Mouse (Mus musculus) heart, embryonic 11.5 days (tissue): ENCODE measurements at regions not wholly inside any gene's neighbourhood (a gene's known extent, or its start where the extent isn't known, plus 50 kb on each side); places are given as distances from the start of the nearest gene placed in this dataset.

Experiments
- ATAC-seq: fragments of 200-750 bp; cut with Nextera tagmentation; replicated peaks from 2 replicates; pipeline ENCODE4 v1.8.0; 2017; ENCODE audit warnings: moderate library complexity; ENCODE audit not compliant: insufficient number of reproducible peaks, low FRiP score, low TSS enrichment
- H3K27ac ChIP-seq: fragments of 300-500 bp; sonication (generic); 2 replicates; pipeline ENCODE4 v1.5.1; 2014; ENCODE audit warnings: mild to moderate bottlenecking, low read depth, low read length
- H3K27me3 ChIP-seq: fragments of 300-500 bp; sonication (generic); 2 replicates; pipeline ENCODE4 v1.6.1; 2014; ENCODE audit warnings: mild to moderate bottlenecking, low read length, mixed read lengths; ENCODE audit not compliant: control insufficient read depth, insufficient read depth
- H3K36me3 ChIP-seq: fragments of 300-500 bp; sonication (generic); 2 replicates; pipeline ENCODE4 v1.6.1; 2014; ENCODE audit warnings: mild to moderate bottlenecking, low read length, moderate library complexity, mixed read lengths; ENCODE audit not compliant: control insufficient read depth, insufficient read depth
- H3K4me1 ChIP-seq: fragments of 300-500 bp; sonication (generic); 2 replicates; pipeline ENCODE4 v1.6.1; 2014; ENCODE audit warnings: low read length; ENCODE audit not compliant: control insufficient read depth, insufficient read depth
- H3K4me2 ChIP-seq: fragments of 300-500 bp; sonication (generic); 2 replicates; pipeline ENCODE4 v1.6.1; 2014; ENCODE audit warnings: mild to moderate bottlenecking, moderate library complexity
- H3K4me3 ChIP-seq: fragments of 300-500 bp; sonication (generic); 2 replicates; pipeline ENCODE4 v1.5.1; 2014; ENCODE audit warnings: low read depth, low read length
- H3K9ac ChIP-seq: fragments of 300-500 bp; sonication (generic); 2 replicates; pipeline ENCODE4 v1.6.1; 2014; ENCODE audit warnings: mild to moderate bottlenecking, low read depth, low read length, moderate library complexity
- H3K9me3 ChIP-seq: fragments of 300-500 bp; sonication (generic); replicated peaks from 2 replicates; pipeline ENCODE4 v1.6.1; 2016; ENCODE audit warnings: low read length; ENCODE audit not compliant: control insufficient read depth
- whole genome bisulfite sequencing: fragments of 180-500 bp; shearing (Covaris S2); extraction: QIAGEN DNeasy Blood & Tissue Kit; methylation state at CpG from one replicate; pipeline ENCODE4 v1.1.7; 2014; ENCODE audit not compliant: insufficient replicate concordance; 5-methylcytosine and 5-hydroxymethylcytosine counted together

- Histone ChIP-seq H3K9me3 (no peaks in the 10 kb centered on the region), H3K9ac (no peak overlapping the region), H3K4me2 (no peak overlapping the region), H3K27ac (no peak overlapping the region), H3K4me1 (no peaks in the 10 kb centered on the region), H3K4me3 (no peak overlapping the region), H3K36me3 (no peaks in the 10 kb centered on the region), H3K27me3 (no peaks in the 10 kb centered on the region)
- WGBS: 65% methylated on average over 2 of the region's 2 CpGs
- ATAC-seq: no peak
Observed at GRCm38 (mm10) chr1:129002286-129002685, 270.8 kb upstream of the Thsd7b start.

- no peak for ATAC-seq
- no peak overlapping the region for H3K4me3 ChIP-seq
- H3K27ac ChIP-seq: no peak overlapping the region
- no peaks in the 10 kb centered on the region for H3K9me3 ChIP-seq
- H3K4me2 ChIP-seq: no peak overlapping the region
- H3K27me3 ChIP-seq: no peaks in the 10 kb centered on the region
- no peaks in the 10 kb centered on the region for H3K36me3 ChIP-seq
- H3K4me1 ChIP-seq: no peaks in the 10 kb centered on the region
- H3K9ac ChIP-seq: no peak overlapping the region
Observed at GRCm38 (mm10) chr1:129001766-129002165, 271.3 kb upstream of the Thsd7b start.

DNA sequence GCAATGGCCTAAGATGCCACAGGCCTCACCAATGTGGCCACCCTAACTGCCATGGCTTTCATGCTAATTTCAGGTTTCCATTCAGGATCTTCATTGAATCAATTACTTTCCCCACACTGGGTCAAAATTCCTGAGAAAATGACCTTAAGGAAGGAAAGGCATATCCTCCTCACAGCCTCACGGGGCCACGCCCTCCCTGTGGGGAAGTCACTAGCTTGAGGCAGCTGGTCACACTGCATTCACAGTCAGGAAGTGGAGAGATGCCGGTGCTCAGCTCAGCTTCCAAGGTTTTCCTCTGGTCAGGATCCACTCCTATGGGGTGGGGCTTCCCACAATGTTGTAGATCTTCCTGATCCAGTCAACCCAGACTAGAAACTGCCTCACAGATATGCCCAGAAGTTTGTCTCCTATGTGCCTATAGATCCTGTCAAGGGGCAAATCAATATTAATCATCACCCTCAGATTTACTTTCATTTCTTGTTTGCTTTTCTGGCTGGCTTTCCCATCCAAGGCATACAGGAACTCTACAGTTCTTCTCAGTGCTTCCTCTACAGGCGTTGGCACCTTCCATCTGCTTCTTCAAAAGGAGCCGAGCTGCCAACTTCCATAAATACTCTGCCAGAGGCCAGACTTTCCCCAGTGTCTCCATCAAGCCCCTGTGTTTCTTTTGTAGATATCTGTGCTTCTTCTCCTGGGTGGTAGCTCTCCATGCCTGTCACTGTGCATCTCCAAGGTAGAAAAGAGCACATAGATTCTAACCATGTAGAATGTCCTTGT lies 273.2 kb upstream of the Thsd7b start:
- no peak overlapping the region for H3K27ac ChIP-seq
- H3K4me3 ChIP-seq: no peak overlapping the region
- 61% methylated on average over 5 of the region's 5 CpGs for WGBS
- no peaks in the 10 kb centered on the region for H3K27me3 ChIP-seq
- H3K4me2 ChIP-seq: no peak overlapping the region
- ATAC-seq: no peak
- no peak overlapping the region for H3K9ac ChIP-seq
- H3K9me3 ChIP-seq: no peaks in the 10 kb centered on the region
- H3K4me1 ChIP-seq: no peaks in the 10 kb centered on the region
- no peaks in the 10 kb centered on the region for H3K36me3 ChIP-seq

DNA sequence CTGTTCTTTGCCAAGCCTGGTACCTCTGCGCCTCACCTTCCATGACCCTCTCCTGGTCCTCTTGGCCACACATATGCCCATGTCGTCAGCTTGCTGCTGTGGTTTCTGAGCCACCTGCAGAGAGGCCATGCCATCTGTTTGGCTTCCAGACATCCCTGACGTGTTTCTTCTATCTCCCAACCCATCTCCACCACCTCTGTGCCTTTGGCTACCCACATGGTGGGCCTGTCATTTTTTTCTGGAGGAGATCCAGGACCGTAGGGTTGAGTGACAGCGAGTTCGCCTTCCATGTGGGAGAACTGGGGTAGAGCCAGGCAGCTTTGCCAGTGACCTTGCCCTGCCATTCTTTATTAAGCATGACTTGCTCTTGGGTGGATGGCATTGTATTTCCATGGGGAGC lies 278.4 kb upstream of the Thsd7b start:
- H3K9ac ChIP-seq: no peak overlapping the region
- H3K4me3 ChIP-seq: no peak overlapping the region
- H3K36me3 ChIP-seq: no peaks in the 10 kb centered on the region
- H3K4me2 ChIP-seq: no peak overlapping the region
- 73% methylated on average over 6 of the region's 6 CpGs for WGBS
- no peaks in the 10 kb centered on the region for H3K4me1 ChIP-seq
- H3K27me3 ChIP-seq: no peaks in the 10 kb centered on the region
- no peaks in the 10 kb centered on the region for H3K9me3 ChIP-seq
- no peak overlapping the region for H3K27ac ChIP-seq
- no peak for ATAC-seq

- H3K9me3 ChIP-seq: no peaks in the 10 kb centered on the region
- no peak overlapping the region for H3K27ac ChIP-seq
- ATAC-seq: no peak
- H3K36me3 ChIP-seq: no peaks in the 10 kb centered on the region
- no peak overlapping the region for H3K4me2 ChIP-seq
- no peak overlapping the region for H3K9ac ChIP-seq
- H3K4me3 ChIP-seq: no peak overlapping the region
- H3K4me1 ChIP-seq: no peaks in the 10 kb centered on the region
- WGBS: 66% methylated on average over 2 of the region's 2 CpGs
- H3K27me3 ChIP-seq: no peaks in the 10 kb centered on the region
Observed at GRCm38 (mm10) chr1:128983411-128983810, 289.7 kb upstream of the Thsd7b start.

GRCm38 (mm10) chr1:128975586-128975985 lies 297.5 kb upstream of the Thsd7b start:
- H3K9me3 ChIP-seq: no peaks in the 10 kb centered on the region
- no peak overlapping the region for H3K4me2 ChIP-seq
- no peaks in the 10 kb centered on the region for H3K4me1 ChIP-seq
- ATAC-seq: no peak
- no peaks in the 10 kb centered on the region for H3K36me3 ChIP-seq
- H3K27ac ChIP-seq: no peak overlapping the region
- WGBS: 58% methylated on average over 1 of the region's 1 CpGs
- H3K4me3 ChIP-seq: no peak overlapping the region
- H3K9ac ChIP-seq: no peak overlapping the region
- no peaks in the 10 kb centered on the region for H3K27me3 ChIP-seq

DNA sequence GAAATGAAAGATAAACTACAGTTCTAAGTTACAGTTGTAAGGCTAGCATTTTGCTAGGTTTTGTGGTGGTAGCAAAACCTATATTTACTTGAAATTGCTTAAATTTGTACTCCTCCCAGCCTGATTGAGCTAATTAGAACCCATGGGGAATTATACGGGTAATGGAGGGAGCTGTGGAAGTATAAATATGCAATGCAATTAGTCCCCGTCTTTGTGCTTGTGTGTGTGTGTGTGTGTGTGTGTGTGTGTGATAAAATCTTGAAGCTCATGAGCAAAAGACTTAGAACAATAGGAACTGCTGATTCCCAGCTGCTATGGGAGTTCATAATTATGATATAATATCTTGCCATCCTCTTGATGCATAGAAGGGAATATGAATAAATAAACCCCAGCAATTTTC lies 321.7 kb upstream of the Thsd7b start:
- ATAC-seq: no peak
- no peak overlapping the region for H3K9ac ChIP-seq
- H3K27me3 ChIP-seq: no peaks in the 10 kb centered on the region
- no peak overlapping the region for H3K27ac ChIP-seq
- H3K4me2 ChIP-seq: no peak overlapping the region
- H3K4me3 ChIP-seq: no peak overlapping the region
- H3K36me3 ChIP-seq: no peaks in the 10 kb centered on the region
- WGBS: 76% methylated on average over 2 of the region's 2 CpGs
- no peaks in the 10 kb centered on the region for H3K9me3 ChIP-seq
- no peaks in the 10 kb centered on the region for H3K4me1 ChIP-seq

DNA sequence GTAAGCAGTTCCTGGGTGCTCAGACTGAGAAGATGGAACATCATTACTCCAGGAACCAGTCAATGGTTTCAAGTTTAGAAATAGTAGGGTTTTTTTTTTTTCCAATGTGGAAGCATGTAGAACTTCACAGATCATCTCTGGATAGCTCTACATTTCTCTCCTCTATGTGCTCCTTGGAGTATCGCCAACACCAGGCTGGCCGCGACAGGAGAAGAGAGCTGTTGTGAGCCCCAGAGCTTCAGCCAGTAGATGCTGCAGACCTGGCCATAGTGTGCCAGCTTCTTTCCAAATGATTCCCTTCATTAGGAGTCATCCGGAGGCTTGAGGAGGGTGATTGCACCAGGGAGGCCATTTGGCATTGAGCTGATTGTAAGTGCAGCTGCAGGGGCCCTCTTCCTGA lies 322.6 kb upstream of the Thsd7b start:
- Histone ChIP-seq H3K4me3 (no peak overlapping the region), H3K4me2 (no peak overlapping the region), H3K27me3 (no peaks in the 10 kb centered on the region), H3K4me1 (no peaks in the 10 kb centered on the region), H3K27ac (no peak overlapping the region), H3K9ac (no peak overlapping the region), H3K9me3 (no peaks in the 10 kb centered on the region), H3K36me3 (no peaks in the 10 kb centered on the region)
- ATAC-seq: no peak
- 63% methylated on average over 4 of the region's 4 CpGs for WGBS

GRCm38 (mm10) chr1:128914811-128915210 lies 322.7 kb upstream of the Cxcr4 start:
- Histone ChIP-seq H3K4me1 (no peaks in the 10 kb centered on the region), H3K9ac (no peak overlapping the region), H3K4me2 (no peak overlapping the region), H3K9me3 (no peaks in the 10 kb centered on the region), H3K36me3 (no peaks in the 10 kb centered on the region), H3K27me3 (no peaks in the 10 kb centered on the region), H3K27ac (no peak overlapping the region), H3K4me3 (no peak overlapping the region)
- 76% methylated on average over 1 of the region's 1 CpGs for WGBS
- ATAC-seq: no peak
